Mouse (Mus musculus): ENCODE measurements around the gene Zbtb25.

The Zbtb25 gene

GRCm38 (mm10) chr12:76299361-76299906 lies 70.0 kb downstream of the Zbtb25 start:
- DNase-seq (ENCODE audit: low read depth, low spot score), result no peak

- DNase-seq (ENCODE audit: low read depth, low spot score), result no peak
These were observed 71.6 kb downstream of the Zbtb25 start for GRCm38 (mm10) chr12:76297830-76298229.

All from R1 (cell line).